Mouse (Mus musculus) thymus, adult 2 months (tissue): ENCODE data around the gene Trappc5.

Source experiments
- CTCF ChIP-seq: fragments of 200-500 bp; IDR thresholded peaks from 2 replicates; pipeline ENCODE4 v1.5.1; 2012; ENCODE audit warnings: mild to moderate bottlenecking, control low read depth, low read length, moderate library complexity, borderline replicate concordance; ENCODE audit not compliant: control insufficient read depth, poor library complexity, insufficient read depth; ENCODE audit errors: extremely low read depth
- POLR2A ChIP-seq: fragments of 200-500 bp; IDR thresholded peaks from 2 replicates; pipeline ENCODE4 v1.6.1; 2012; ENCODE audit warnings: mild to moderate bottlenecking, low read length, control low read depth, moderate library complexity; ENCODE audit not compliant: control insufficient read depth, poor library complexity, insufficient read depth; ENCODE audit errors: extremely low read depth

DNA sequence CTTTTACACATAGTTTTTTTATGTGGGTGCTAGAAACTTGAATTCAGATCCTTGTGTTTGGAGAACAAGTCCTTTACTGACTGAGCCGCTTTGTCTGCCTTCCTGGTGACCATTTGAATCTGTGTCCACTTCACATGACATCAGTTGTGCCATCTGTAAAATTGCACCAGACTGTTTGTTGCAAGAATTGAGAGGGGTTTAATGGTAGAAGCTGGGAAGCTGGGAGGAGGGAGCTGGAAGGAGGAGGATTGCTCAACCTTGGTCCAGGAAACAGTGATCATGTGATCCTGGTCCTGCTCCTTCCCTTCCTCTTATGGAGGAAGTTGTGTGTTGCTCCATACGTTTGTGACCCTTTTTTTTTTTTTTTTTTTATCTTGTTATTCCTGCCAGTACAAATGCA lies 27.8 kb upstream of the Trappc5 start:
- TF ChIP-seq POLR2A (no peak), CTCF (no peak)
